Mouse (Mus musculus) heart, embryonic 14.5 days (tissue): ENCODE data around the gene Rnaset2a. TPM values are rescaled to one million over a fixed set of nuclear protein-coding genes. Genes with fewer than 3 reads are reported as not detected.
"Not testable (repeated sequence)": the region's sequence is repeated elsewhere in the genome, so short reads cannot be mapped to it uniquely, and the experiment has no call there.

ENCODE experiments used
- ATAC-seq: fragments of 200-750 bp; cut with Nextera tagmentation; 2 replicates; pipeline ENCODE4 v1.8.0; 2017; ENCODE audit warnings: low read depth, moderate TSS enrichment; ENCODE audit not compliant: insufficient number of reproducible peaks, insufficient read depth, low FRiP score
- H3K27ac ChIP-seq, 2 experiments: fragments of 200-500 bp in 1 of 2; fragments of 300-500 bp in 1 of 2; sonication (generic) in 1 of 2; replicated peaks in 1 of 2; 2 replicates each; pipeline ENCODE4 v1.5.1; 2012 to 2014; ENCODE audit warnings: low read depth in 2 of 2, low read length in 2 of 2, control low read depth in 1 of 2, mild to moderate bottlenecking in 1 of 2, mixed read lengths in 1 of 2; ENCODE audit not compliant: control insufficient read depth in 1 of 2, insufficient read depth in 1 of 2
- H3K27me3 ChIP-seq: fragments of 300-500 bp; sonication (generic); 2 replicates; pipeline ENCODE4 v1.6.1; 2014; ENCODE audit warnings: mild to moderate bottlenecking, low read length, control low read depth; ENCODE audit not compliant: control insufficient read depth, insufficient read depth
- H3K36me3 ChIP-seq: fragments of 300-500 bp; sonication (generic); 2 replicates; pipeline ENCODE4 v1.6.1; 2014; ENCODE audit warnings: mild to moderate bottlenecking, control low read depth, low read length, mixed read lengths; ENCODE audit not compliant: control insufficient read depth, insufficient read depth
- H3K4me1 ChIP-seq, 2 experiments: fragments of 200-500 bp in 1 of 2; fragments of 300-500 bp in 1 of 2; sonication (generic) in 1 of 2; 2 replicates each; pipeline ENCODE4 v1.6.1; 2012 to 2014; ENCODE audit warnings: low read length in 2 of 2, control low read depth in 1 of 2, mixed read lengths in 1 of 2; ENCODE audit not compliant: control insufficient read depth in 2 of 2, insufficient read depth in 2 of 2
- H3K4me2 ChIP-seq: fragments of 300-500 bp; sonication (generic); 2 replicates; pipeline ENCODE4 v1.6.1; 2014; ENCODE audit warnings: mild to moderate bottlenecking, low read length
- H3K4me3 ChIP-seq, 2 experiments: fragments of 200-500 bp in 1 of 2; fragments of 300-500 bp in 1 of 2; sonication (generic) in 1 of 2; 2 replicates each; pipeline ENCODE4 v1.5.1; 2012 to 2014; ENCODE audit warnings: low read length in 2 of 2, mild to moderate bottlenecking in 2 of 2, control low read depth in 1 of 2, low read depth in 1 of 2, moderate library complexity in 1 of 2; ENCODE audit not compliant: control insufficient read depth in 1 of 2, insufficient read depth in 1 of 2
- H3K9ac ChIP-seq: fragments of 300-500 bp; sonication (generic); 2 replicates; pipeline ENCODE4 v1.6.1; 2014; ENCODE audit warnings: mild to moderate bottlenecking, low read length
- H3K9me3 ChIP-seq: fragments of 300-500 bp; sonication (generic); 2 replicates; pipeline ENCODE4 v1.6.1; 2016; ENCODE audit warnings: low read length, control low read depth; ENCODE audit not compliant: control insufficient read depth
- WGBS: fragments of 180-500 bp; shearing (Covaris S2); extraction: QIAGEN DNeasy Blood & Tissue Kit; methylation state at CpG from one replicate; pipeline ENCODE4 v1.1.7; 2014; 5-methylcytosine and 5-hydroxymethylcytosine counted together
- polyA plus RNA-seq: library from polyadenylated mRNA; unstranded; fragments of >200 nt; fragmentation: Nextera tagmentation; extraction: Ambion mirVana; gene quantifications from 2 replicates; pipeline ENCODE4 v1.2.1, GENCODE M21; 2014

Gene Rnaset2a
- polyA plus RNA-seq, 1 experiment from 2014 or later, result 43.1 TPM

DNA sequence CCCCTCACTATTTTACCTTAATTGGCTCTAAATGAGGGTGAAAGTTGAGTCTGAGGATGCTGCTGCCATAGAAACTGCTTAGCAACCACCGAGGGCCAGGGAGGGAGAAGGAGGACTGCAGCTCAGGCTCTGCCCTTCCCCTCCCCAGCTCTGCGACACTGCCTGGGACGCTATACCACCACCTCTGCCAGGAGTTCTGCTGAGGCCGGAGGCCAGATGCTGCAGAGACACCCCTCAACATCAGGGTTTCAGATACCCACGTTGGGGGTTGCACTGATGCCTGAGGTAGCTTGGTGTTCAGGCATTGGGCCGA is 46.6 kb downstream of the Rnaset2a start:
- not testable (repeated sequence) for H3K27ac ChIP-seq, H3K27me3 ChIP-seq, H3K4me1 ChIP-seq, H3K9ac ChIP-seq, ATAC-seq, H3K4me2 ChIP-seq, H3K4me3 ChIP-seq, H3K9me3 ChIP-seq, H3K36me3 ChIP-seq
- WGBS, result 58% methylated on average over 2 of the region's 6 CpGs

DNA sequence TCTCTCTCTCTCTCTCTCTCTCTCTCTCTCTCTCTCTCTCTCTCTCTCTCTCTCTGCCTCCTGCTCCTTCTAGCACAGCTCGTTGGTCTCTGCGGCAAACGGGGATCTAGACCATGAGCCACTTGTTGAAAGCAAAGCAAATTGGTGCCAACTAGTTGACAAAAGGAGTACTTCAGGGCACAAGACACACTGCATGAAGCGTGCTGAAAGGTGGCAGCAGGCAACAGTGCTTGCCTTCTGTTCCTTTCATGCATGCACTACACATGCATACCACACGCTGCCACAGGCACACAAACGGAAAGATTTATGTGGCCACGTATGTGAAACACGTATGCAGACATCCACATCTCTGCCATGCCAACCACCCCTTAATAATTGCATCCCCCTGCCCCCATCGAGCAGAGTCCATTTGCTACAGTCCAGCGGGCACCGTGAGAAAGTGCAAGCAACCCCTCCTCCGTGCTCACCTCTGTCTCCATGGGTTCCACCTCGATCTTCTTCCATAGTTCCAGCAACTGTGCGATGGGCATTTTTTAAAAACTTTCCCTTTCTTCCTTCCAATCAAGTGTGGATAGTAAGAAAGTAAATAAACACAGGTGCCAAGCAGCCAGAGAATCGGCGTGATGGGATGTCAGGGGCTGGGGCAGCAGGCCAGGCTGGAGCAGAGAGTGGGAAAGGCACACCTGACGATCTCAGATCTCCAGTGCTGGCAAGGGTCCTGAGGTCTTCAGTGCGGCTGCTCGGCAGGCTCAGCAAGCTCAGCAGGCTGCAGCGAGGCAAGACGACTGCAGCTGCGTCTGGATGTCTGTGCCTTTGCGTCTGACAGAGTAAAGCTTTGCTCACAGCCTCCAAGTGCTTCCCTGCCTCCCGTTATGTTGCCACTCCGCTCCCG is 47.2 kb downstream of the Rnaset2a start:
- not testable (repeated sequence) for H3K4me3 ChIP-seq, H3K27me3 ChIP-seq, H3K36me3 ChIP-seq, H3K9ac ChIP-seq, H3K27ac ChIP-seq, H3K9me3 ChIP-seq, H3K4me2 ChIP-seq, H3K4me1 ChIP-seq
- 38% methylated on average over 6 of the region's 26 CpGs for WGBS
- ATAC-seq, result peak; percentile 9; the same call in 1 of the 2 replicates

DNA sequence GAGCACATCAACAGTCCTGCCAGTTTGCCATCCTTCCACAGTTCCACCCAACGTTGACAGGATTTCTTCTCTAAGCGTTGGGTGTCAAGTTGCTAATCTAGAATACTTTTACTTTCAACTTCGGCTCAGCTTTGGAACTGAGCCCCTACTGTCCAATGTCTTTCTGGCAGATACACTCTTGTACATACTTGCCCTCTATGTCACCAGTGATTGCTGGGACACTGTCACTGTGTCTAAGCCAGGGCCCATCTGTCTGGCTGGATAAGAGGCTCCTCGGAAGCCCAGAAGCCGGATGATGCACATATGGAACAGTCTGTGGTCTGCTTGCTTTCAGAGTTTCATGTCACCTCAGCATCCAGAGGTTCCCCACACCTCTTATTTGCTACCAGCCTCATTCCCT is 51.7 kb downstream of the Rnaset2a start:
- WGBS, result 49% methylated on average over 3 of the region's 5 CpGs
- H3K4me3 ChIP-seq, H3K4me2 ChIP-seq, H3K9ac ChIP-seq, H3K27me3 ChIP-seq, H3K27ac ChIP-seq, H3K9me3 ChIP-seq, H3K4me1 ChIP-seq, ATAC-seq, H3K36me3 ChIP-seq: not testable (repeated sequence)

DNA sequence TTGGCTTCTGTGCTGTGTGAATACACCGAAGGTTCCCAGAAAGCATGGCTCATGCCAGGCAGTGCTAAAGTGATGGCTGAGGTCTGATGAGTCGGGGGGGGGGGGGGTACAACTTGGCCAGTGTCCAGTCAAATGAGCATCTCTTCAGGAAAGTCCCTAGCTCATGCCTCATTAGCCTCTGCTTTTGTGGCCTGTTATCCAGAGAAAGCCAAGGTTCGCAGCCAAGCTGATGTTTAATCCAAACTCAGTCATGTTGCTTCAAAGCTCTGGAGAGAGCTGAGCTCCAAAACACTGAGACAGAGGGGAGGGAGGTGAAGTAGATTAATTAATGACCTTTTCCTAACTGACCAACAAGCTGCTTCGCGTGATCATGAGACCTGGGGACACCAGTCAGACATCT is 52.2 kb downstream of the Rnaset2a start:
- not testable (repeated sequence) for H3K9ac ChIP-seq, H3K27ac ChIP-seq, H3K27me3 ChIP-seq, H3K4me3 ChIP-seq, H3K36me3 ChIP-seq, ATAC-seq, H3K9me3 ChIP-seq, H3K4me2 ChIP-seq, H3K4me1 ChIP-seq
- 67% methylated on average over 3 of the region's 5 CpGs for WGBS

DNA sequence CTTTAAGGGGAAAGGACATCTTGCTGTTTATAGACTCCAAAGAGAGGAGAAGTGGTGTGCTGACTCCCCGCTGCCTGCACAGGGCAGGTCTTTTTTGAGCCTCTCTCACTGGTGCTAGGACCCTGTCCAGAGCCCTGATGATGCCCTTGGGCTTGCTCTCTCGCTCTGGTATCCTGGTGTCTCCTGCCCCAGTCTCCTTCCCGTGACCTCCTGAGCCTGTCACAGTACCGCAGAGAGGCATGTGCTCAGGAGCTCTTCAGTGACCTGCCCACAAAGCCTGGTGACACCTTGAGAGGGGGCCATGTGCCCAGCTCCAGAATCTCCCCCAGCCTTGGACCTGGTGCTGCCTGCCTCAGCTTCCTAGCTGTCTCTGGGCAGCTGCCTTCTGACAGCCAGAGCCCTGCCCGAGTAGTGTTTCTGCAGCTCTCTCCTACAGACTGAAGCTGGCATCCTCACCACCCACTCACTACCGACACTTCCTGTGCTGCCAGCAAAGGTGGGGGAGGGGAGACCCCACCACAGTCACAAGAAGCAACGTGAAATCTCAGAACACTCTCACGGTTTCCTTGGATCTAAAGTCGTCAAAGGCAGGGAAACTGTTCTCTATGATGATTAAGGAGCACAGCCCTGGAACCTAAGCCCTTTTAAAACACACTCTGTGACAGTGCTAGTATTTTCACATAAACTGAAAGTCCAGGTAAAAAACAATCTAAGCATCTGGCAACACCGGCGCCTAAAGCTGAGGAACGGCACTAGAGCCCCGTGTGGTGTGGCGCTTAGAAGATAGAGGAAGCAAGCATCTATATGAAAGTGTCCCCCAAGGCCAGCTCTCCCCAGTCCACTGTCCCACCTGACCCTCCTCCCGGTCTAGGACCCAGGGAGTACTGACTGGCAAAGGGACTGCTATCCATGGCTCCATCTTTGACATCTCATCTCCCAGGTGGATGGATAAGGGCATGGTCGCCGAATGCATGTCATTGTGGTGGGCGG is 55.1 kb downstream of the Rnaset2a start:
- not testable (repeated sequence) for H3K4me2 ChIP-seq, H3K27ac ChIP-seq, H3K4me3 ChIP-seq, H3K4me1 ChIP-seq, H3K36me3 ChIP-seq, H3K9ac ChIP-seq, H3K27me3 ChIP-seq, ATAC-seq, H3K9me3 ChIP-seq
- WGBS, result 65% methylated on average over 3 of the region's 18 CpGs

DNA sequence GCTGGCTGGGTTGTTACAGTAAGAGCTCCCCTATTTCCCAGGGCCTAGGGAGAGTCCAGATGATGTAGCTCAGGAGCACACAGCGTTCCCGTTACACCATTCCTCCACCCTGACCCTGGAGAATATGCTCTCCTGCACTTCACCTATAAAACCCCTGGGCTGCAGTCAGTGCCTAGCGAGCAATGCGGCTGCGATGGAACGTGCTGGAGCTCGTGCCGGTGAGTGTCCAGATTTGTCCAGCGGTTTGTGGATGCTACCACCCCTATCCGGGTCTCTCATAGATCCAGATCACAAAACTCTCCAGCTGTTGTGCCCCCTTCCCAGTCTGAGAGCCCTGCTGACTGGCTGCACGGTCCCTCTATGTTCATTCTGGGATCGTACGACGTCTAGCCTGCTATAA is 56.6 kb downstream of the Rnaset2a start:
- not testable (repeated sequence) for H3K36me3 ChIP-seq, H3K4me2 ChIP-seq, H3K27me3 ChIP-seq, H3K4me3 ChIP-seq, ATAC-seq, H3K27ac ChIP-seq, H3K9ac ChIP-seq, H3K4me1 ChIP-seq, H3K9me3 ChIP-seq
- WGBS, result 84% methylated on average over 14 of the region's 14 CpGs

DNA sequence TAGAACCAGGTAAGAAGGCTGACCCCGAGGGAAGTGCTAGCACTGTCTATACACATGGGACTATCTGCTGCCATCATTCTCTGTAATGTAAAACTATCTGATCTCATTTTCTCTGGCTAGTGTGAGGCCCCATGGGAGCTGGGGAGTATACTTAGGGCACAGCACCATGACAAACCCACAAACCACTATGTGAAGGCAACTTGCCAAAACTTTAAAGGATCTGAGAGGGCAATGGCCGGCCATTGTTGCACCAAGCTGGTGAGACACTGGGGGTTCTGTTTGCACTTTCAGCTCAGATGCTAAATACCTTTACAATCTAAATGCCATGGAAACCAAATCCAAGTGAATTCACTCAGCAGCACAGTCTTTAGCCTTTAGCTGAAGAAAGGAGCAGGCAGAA is 78.0 kb downstream of the Rnaset2a start:
- H3K9me3 ChIP-seq, H3K27ac ChIP-seq, H3K27me3 ChIP-seq, H3K36me3 ChIP-seq, H3K4me2 ChIP-seq, ATAC-seq, H3K9ac ChIP-seq, H3K4me1 ChIP-seq, H3K4me3 ChIP-seq: not testable (repeated sequence)
- 86% methylated on average over 1 of the region's 2 CpGs for WGBS
